Mouse (Mus musculus): ENCODE results near the gene Il23a. TPM values are rescaled to one million over a fixed set of nuclear protein-coding genes. Genes with fewer than 3 reads are reported as not detected.

The Il23a gene
- total and polyA plus RNA-seq, 3 experiments: 0.32 to 3.6 (median 0.49) TPM

DNA sequence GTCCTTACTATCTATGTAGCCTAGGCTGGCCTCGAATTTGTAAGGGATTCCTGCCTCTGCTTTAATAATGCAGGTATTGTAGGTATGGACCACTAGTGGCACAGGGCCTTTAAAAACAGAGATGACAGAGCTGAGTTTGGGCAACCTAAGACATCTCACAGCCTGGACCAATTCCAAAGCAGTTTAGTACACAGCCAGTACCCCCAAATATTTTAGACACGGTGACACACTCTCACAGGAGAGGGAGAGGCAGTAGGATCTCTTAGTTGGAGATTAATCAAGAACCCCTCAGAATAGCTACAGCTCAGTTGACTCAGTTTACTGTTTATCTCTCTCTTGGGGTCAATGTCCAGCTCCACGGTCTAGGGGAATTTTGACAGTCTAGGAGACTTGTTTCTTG is 3.8 kb upstream of the Il23a start:
- Histone ChIP-seq H3K27me3 (replicated peaks) (no peaks in the 10 kb centered on the region), H3K9ac (ENCODE audit: insufficient read depth, low read depth) (peak overlapping the region; percentile 98), H3K79me2 (replicated peaks; ENCODE audit: control insufficient read depth, extremely low read depth, insufficient read depth, poor library complexity, severe bottlenecking) (no peaks in the 10 kb centered on the region; the same call in 1 of the 2 replicates), H3K36me3 (replicated peaks in 1 of 2; ENCODE audit: control insufficient read depth in 1 of 2, insufficient read depth in 1 of 2, low read length in 1 of 2) (peaks cover 3 to 13% of the 10 kb centered on the region in 2 experiments), H3K4me3 (replicated peaks in 1 of 3; ENCODE audit: low read depth in 2 of 3, low read length in 2 of 3, poor library complexity in 1 of 3) (peak overlapping the region; percentile 70 to 95 (median 80)), H3K27ac (ENCODE audit: insufficient read depth, low read depth) (peak overlapping the region; percentile 58; the same call in 1 of the 2 replicates), H3K4me2 (ENCODE audit: insufficient read depth, low read depth, poor library complexity, severe bottlenecking) (peak overlapping the region; percentile 97), H3K9me3 (replicated peaks; ENCODE audit: low read length) (no peaks in the 10 kb centered on the region), H3K4me1 (ENCODE audit: control insufficient read depth in 1 of 2, insufficient read depth in 2 of 2) (peaks cover 17 to 49% of the 10 kb centered on the region in 2 experiments)
- no peak for TF ChIP-seq RAD21 (IDR thresholded peaks at IDR 0.05; ENCODE audit: low read depth, low read length)
- no peak for TF ChIP-seq ETS1 (conservative IDR thresholded peaks at IDR 0.05; ENCODE audit: low read depth, low read length)
- no peak for TF ChIP-seq ZNF384 (IDR thresholded peaks at IDR 0.05; ENCODE audit: low read depth, low read length)
- TF ChIP-seq ZC3H11A (IDR thresholded peaks at IDR 0.05; ENCODE audit: low read depth, low read length): no peak
- no peak; the same call in 1 of the 2 replicates for TF ChIP-seq POLR2AphosphoS2 (IDR thresholded peaks at IDR 0.05; ENCODE audit: low read depth, low read length)
- TF ChIP-seq USF2 (conservative IDR thresholded peaks at IDR 0.05; ENCODE audit: low read depth, low read length): no peak
- no peak for DNase-seq (ENCODE audit: extremely low read depth)
- in situ Hi-C loops (cut with MboI; ENCODE audit: low pct_ligation_motif_present, low pct_unique_long_range_greater_than_20kb, low sequenced_read_pairs): no loop called here
- dilution Hi-C loops (cut with MboI; ENCODE audit: extremely low pct_ligation_motif_present, extremely low pct_unique_long_range_greater_than_20kb, low sequenced_read_pairs): no loop called here

DNA sequence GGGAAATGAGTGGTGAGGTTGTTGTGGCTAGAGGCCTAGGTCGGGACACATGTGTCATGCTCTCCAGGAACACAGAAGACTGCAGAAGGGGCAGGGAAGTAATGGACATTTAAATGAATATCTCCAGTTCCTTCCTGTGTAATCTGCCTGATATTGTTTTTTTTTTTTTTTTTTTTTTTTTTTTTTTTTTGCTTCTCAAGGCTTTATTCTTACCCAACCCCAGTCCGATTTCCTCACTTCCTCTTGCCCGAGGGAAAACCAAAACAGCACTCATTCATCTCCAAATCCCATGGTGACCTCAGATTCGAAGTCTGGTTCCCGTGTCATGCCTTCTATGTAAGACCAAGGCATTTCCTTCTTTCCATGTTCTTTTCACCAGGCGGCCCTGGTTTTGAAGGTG is 309 bp downstream of the Il23a start:
- H3K4me2 ChIP-seq (ENCODE audit: insufficient read depth, low read depth, poor library complexity, severe bottlenecking): no peak overlapping the region
- in situ Hi-C loops (cut with MboI; ENCODE audit: low pct_ligation_motif_present, low pct_unique_long_range_greater_than_20kb, low sequenced_read_pairs): no loop called here
- H3K9me3 ChIP-seq (replicated peaks; ENCODE audit: low read length): no peaks in the 10 kb centered on the region
- dilution Hi-C loops (cut with MboI; ENCODE audit: extremely low pct_ligation_motif_present, extremely low pct_unique_long_range_greater_than_20kb, low sequenced_read_pairs): no loop called here
- H3K27ac ChIP-seq (ENCODE audit: insufficient read depth, low read depth): peak overlapping the region; percentile 43
- DNase-seq (ENCODE audit: extremely low read depth): no peak
- H3K9ac ChIP-seq (ENCODE audit: insufficient read depth, low read depth): peak overlapping the region; percentile 65
- H3K4me3 ChIP-seq (replicated peaks in 1 of 3; ENCODE audit: low read depth in 2 of 3, low read length in 2 of 3, poor library complexity in 1 of 3): no peak overlapping the region
- H3K27me3 ChIP-seq (replicated peaks): no peaks in the 10 kb centered on the region
- peaks cover 0 to 4% of the 10 kb centered on the region in 2 experiments for H3K36me3 ChIP-seq (replicated peaks in 1 of 2; ENCODE audit: control insufficient read depth in 1 of 2, insufficient read depth in 1 of 2, low read length in 1 of 2)
- peak; percentile 10; the same call in 1 of the 2 replicates for TF ChIP-seq EP300 (IDR thresholded peaks at IDR 0.05; ENCODE audit: low read length)
- TF ChIP-seq HCFC1 (IDR thresholded peaks at IDR 0.05; ENCODE audit: low read depth, low read length): peak; percentile 45
- no peak for TF ChIP-seq ETS1 (conservative IDR thresholded peaks at IDR 0.05; ENCODE audit: low read depth, low read length)
- TF ChIP-seq MAX (IDR thresholded peaks at IDR 0.05; ENCODE audit: low read length): 0 out of 2 replicates have a peak, but pooled peaks have one; percentile 37
- TF ChIP-seq MYC (IDR thresholded peaks at IDR 0.05; ENCODE audit: low read depth, low read length): no peak
- TF ChIP-seq E2F4 (IDR thresholded peaks at IDR 0.05; ENCODE audit: insufficient replicate concordance, low read depth, low read length): no peak
- TF ChIP-seq KAT2A (IDR thresholded peaks at IDR 0.05; ENCODE audit: insufficient replicate concordance, low read length): no peak
- TF ChIP-seq NELFE (IDR thresholded peaks at IDR 0.05; ENCODE audit: low read depth, low read length): 0 out of 2 replicates have a peak, but pooled peaks have one; percentile 22
- TF ChIP-seq RCOR1 (conservative IDR thresholded peaks at IDR 0.05; ENCODE audit: low read depth, low read length): 0 out of 2 replicates have a peak, but pooled peaks have one; percentile 27
- TF ChIP-seq ZNF384 (IDR thresholded peaks at IDR 0.05; ENCODE audit: low read depth, low read length): peak; percentile 94
- TF ChIP-seq MAZ (IDR thresholded peaks at IDR 0.05; ENCODE audit: low read depth, low read length): no peak
- no peak for TF ChIP-seq TCF12 (IDR thresholded peaks at IDR 0.05; ENCODE audit: low read depth, low read length)
- TF ChIP-seq BHLHE40 (IDR thresholded peaks at IDR 0.05; ENCODE audit: low read depth, low read length): peak; percentile 31; the same call in 1 of the 2 replicates
- no peak for TF ChIP-seq SIN3A (IDR thresholded peaks at IDR 0.05; ENCODE audit: low read length)
- no peaks in the 10 kb centered on the region; the same call in 1 of the 2 replicates for H3K79me2 ChIP-seq (replicated peaks; ENCODE audit: control insufficient read depth, extremely low read depth, insufficient read depth, poor library complexity, severe bottlenecking)
- H3K4me1 ChIP-seq (ENCODE audit: control insufficient read depth in 1 of 2, insufficient read depth in 2 of 2): peaks cover 10 to 44% of the 10 kb centered on the region in 2 experiments
